Mouse (Mus musculus) testis, adult 2 months (tissue): ENCODE results near the gene Polg.

Source experiments
- CTCF ChIP-seq: fragments of 200-500 bp; IDR thresholded peaks from 2 replicates; pipeline ENCODE4 v1.5.1; 2012; ENCODE audit warnings: low read depth, mild to moderate bottlenecking, inconsistent platforms, low read length, moderate library complexity; ENCODE audit not compliant: control insufficient read depth, insufficient read depth, insufficient replicate concordance
- POLR2A ChIP-seq: fragments of 200-500 bp; IDR thresholded peaks from 2 replicates; pipeline ENCODE4 v1.6.1; 2012; ENCODE audit warnings: low read depth, mild to moderate bottlenecking, inconsistent platforms, low read length, moderate library complexity; ENCODE audit not compliant: control insufficient read depth

DNA sequence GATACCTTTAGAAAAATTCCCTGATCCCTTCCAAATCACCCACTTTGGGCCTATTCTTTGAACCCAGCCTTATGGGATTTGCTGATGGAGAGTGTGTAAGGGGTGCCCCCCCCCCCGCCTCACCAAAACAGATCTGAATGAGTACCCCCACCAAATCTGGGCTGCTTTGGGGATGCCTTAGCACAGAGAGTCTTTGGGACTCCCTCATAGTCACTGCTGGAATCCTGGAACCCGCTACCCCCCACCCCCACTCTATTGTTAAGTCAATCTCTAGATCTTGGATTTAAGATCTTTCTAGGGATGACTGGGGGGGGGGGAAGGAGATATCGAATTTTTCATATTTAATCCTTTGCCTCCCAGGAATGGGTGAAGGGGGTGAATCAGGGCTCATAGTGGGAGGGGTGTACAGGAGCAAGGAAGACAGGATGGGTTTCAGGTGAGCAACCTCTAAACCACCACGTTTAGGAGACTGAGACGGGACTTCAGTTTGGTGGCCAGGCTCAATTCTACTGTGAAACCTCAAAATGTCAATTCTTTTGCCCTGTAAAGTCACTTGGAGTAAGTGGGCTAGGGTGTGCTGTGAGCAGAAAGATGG lies 37.6 kb upstream of the Polg start:
- TF ChIP-seq CTCF (no peak), POLR2A (no peak)
